Mouse (Mus musculus) v-Abl transformed pro-B cells (cell line): ENCODE measurements around the gene BC035947.

Experiments
- in situ Hi-C, 2 experiments: fragments of 400-800 bp; cut with MboI; formaldehyde crosslinking; loops; one replicate each; pipeline ENCODE4 v1.15.1; 2025; ENCODE audit not compliant: unreplicated experiment in 2 of 2

Gene BC035947

GRCm38 (mm10) chr1:78511621-78512160 lies at the start of gene BC035947:
TSS of gene BC035947 (minus strand) at chr1:78512158.
- in situ Hi-C loops = no loop called here

GRCm38 (mm10) chr1:78554012-78554666 lies 42.2 kb upstream of the BC035947 start:
- in situ Hi-C loops = no loop called here

- in situ Hi-C loops = loop anchor here (25.0 kb wide), 4 partner anchors 1138 to 1963 kb away; no protein-coding TSS in a partner anchor
These were observed 37.0 kb upstream of the BC035947 start for GRCm38 (mm10) chr1:78548961-78549360.

GRCm38 (mm10) chr1:78546258-78546657 lies 34.3 kb upstream of the BC035947 start:
- in situ Hi-C loops = loop anchor here (25.0 kb wide), 4 partner anchors 1141 to 1966 kb away; no protein-coding TSS in a partner anchor

DNA sequence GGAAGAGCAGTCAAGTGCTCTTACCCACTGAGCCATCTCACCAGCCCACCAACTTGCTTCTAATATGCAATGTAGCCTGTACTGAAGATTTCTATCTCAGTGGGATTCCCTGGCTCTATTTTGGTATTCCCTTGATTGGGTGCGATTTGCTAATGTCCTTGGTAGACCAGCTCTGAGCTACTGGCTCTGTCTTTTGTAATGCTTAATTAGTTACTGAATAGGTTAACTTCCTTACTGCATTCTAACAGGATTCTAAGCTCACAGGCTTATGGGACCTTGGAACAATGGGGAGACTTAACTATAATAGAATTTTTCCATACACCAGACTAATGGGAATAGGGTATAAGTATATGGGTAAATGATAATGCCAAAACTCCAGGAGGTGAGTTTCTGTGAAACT lies 31.7 kb upstream of the BC035947 start:
- in situ Hi-C loops = loop anchor here (5.0 to 25.0 kb wide), 5 partner anchors 114 to 1969 kb away; partner anchors contain the start of genes Acsl3 (in 1 of the 2) and Utp14b (in 1 of the 2)

DNA sequence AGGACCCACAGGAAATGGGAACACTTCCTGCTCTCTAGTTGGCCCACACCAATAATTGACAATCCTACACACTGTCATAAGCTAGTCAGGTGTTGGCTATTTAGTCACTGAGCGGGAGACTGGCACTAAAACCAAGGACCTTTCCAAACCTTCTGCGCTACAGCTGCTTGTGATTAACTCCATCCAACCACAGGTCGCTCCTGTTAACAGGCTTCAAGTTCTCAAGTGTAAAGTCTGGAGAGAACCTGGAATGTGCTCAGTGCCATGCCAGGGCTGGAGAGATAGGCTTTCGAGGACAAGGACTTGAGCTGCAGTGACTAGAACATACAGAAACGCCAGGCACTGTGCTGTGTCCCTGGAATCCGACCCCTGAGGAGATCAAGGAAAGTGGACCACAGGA lies 27.2 kb upstream of the BC035947 start:
- in situ Hi-C loops = loop anchor here (10.0 to 25.0 kb wide), 6 partner anchors 146 to 1973 kb away; no protein-coding TSS in a partner anchor

GRCm38 (mm10) chr1:78538396-78538795 lies 26.4 kb upstream of the BC035947 start:
- in situ Hi-C loops = loop anchor here (10.0 to 25.0 kb wide), 6 partner anchors 146 to 1974 kb away; no protein-coding TSS in a partner anchor

DNA sequence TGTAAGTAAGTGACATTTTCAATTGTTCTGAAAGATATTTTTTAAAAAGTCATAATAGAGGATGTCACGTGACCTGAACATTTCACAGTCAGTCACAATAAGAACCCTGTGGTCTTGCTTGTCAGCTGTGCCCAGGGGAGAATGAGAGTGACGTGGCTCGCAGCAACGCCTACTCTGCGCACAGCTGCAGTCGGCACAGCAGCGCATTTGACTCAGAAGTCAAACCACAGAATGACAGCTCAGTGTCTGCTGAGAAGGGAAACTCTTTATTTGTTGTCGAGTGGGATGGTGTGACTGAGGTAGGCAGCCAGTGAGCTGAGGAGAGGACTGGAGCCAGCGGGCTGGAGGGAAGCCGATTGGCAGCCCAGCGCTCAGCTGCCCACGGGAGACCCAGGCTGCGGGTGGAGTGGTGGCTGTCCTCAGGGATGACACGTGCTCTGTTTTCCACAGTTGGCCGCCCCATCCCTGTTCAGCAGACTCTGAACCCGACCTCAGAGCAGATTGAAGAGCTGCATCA lies 25.6 kb upstream of the BC035947 start:
- in situ Hi-C loops = loop anchor here (10.0 to 25.0 kb wide), 6 partner anchors 147 to 1975 kb away; no protein-coding TSS in a partner anchor

DNA sequence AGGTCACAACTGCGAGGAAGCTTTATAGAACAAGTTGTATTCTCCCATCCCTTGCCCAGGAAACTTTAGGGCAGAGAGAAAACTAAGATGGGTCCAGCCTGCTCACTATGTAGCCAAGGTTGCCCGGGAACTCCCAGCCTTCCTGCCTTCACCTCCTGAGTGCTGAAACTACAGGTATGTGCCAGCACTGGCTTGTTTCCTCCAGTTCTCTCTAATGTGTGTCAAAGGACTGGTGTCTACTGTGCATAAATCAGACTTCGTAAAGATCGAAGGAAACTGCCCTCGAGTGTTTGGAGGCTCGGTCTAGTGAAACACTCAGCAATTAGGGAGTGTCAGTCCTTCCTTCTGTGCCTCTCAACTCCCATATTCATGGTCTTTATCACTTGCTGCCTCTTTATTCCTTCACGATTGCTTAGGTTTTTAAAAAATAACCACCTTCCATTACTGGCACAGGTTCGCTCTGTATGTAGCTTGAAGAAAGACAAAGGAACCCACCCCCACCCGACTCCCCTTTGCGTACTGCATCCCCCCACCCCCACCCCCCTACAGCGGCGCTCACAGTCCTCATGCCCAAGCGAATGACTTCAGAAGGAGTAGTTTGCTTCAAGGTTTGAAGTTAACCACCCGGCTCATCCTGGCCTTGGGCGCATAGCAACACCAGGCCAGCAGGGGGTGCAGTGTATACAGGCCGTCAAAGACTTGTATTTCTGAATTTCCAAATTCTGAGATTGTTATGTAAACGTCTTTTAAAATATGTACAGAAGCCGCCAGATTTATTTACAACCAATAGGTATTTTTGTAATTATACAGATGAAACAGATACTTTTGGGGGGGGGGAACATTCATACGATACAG lies 24.6 kb upstream of the BC035947 start:
- in situ Hi-C loops = loop anchor here (10.0 to 25.0 kb wide), 6 partner anchors 148 to 1976 kb away; no protein-coding TSS in a partner anchor

DNA sequence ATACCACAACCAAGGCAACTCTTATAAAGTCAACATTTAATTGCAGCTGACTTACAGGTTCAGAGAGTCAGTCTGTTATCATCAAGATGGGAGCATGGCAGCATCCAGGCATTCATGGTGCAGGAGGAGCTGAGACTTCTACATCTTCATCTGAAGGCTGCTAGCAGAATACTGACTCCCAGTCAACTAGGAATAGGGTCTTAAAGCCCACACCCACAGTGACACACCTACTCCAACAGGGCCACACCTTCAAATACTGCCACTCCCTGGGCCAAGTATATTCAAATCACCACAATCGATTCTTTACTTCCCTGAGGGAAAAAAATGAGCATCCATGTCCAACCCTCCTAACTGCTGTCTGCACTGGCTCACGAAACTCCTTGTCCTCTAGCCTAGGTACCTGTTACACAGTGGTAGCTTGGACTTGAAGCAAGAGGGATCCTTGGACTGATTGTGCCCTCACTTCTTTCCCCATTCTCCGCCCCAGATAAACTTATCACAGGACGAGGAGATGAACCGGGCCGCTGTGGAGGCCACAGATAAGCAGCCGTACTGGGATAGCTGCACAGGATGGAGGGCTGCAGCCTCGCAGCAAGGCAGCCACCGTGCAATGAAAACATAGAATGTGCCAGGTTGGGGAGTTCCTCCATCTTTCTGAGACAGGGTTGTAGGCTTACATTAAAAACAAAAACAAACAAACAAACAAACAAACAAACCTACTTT lies 22.6 kb upstream of the BC035947 start:
- in situ Hi-C loops = loop anchor here (5.0 to 25.0 kb wide), 7 partner anchors 150 to 1978 kb away; no protein-coding TSS in a partner anchor

DNA sequence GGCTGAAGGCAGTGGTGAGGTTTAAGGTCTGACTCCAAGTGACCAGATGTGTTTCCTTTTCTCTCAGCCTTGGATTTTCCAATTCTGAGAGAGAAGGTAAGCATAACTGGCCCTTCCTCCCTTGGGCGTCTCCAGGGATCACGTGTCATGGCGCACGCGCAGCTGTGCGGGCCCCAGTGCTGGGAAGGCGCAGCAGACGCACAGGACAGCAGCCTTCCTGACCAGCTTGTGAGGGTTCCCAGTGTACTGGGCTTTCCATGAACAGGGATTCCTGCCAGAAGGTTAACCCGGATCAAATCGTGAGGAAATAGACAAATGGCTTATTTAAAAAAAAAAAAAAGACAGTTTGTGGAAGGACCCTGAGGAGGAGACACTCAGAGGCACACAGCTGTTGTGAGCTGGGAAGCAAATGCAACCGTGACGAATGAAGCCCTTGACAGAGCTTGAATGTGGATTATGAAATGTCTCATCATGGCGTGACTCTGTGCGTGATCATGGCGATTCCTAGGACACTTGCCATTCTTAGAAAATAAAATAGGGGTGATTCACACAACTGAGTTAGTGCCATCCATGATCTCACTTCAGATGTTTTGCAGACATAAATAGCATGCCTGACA lies 20.3 kb upstream of the BC035947 start:
- in situ Hi-C loops = loop anchor here (5.0 to 25.0 kb wide), 7 partner anchors 153 to 1980 kb away; no protein-coding TSS in a partner anchor

DNA sequence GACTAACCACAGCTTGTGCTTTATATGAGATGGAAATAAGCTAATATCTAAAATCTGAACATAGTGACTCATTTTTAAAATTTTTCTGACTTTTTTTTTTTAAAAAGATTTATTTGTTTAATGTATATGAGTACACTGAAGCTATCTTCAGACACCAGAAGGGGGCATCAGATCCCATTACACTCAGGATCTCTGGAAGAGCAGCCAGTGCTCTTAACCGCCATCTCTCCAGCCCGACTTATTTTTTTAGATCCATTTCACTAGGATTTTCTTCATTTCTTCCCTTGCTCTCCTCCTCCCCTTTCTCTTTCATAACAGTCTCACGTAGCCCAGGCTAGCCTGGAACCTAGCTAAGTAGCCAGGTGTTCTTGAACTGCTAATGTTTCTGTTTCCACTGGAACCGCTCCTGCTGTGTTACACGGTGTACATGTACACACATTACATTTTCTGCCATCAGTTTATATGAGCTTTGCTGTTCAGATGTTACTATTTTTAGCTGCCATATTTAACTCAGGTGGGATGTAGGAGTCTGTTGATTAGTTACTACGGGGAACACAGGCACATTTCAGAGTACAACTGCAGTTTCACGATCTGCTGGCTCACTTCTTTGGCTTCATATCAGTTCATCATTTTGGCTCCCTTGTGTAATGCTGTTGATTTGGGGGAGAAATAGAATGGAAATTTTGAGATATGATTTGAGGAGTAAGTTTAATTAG lies 18.7 kb upstream of the BC035947 start:
- in situ Hi-C loops = loop anchor here (5.0 to 25.0 kb wide), 7 partner anchors 154 to 1982 kb away; no protein-coding TSS in a partner anchor

- in situ Hi-C loops = loop anchor here (10.0 to 25.0 kb wide), 5 partner anchors 1158 to 1983 kb away; no protein-coding TSS in a partner anchor
These were observed 17.1 kb upstream of the BC035947 start for GRCm38 (mm10) chr1:78529011-78529410.

GRCm38 (mm10) chr1:78528356-78528755 lies 16.4 kb upstream of the BC035947 start:
- in situ Hi-C loops = loop anchor here (10.0 to 25.0 kb wide), 5 partner anchors 1159 to 1984 kb away; no protein-coding TSS in a partner anchor

DNA sequence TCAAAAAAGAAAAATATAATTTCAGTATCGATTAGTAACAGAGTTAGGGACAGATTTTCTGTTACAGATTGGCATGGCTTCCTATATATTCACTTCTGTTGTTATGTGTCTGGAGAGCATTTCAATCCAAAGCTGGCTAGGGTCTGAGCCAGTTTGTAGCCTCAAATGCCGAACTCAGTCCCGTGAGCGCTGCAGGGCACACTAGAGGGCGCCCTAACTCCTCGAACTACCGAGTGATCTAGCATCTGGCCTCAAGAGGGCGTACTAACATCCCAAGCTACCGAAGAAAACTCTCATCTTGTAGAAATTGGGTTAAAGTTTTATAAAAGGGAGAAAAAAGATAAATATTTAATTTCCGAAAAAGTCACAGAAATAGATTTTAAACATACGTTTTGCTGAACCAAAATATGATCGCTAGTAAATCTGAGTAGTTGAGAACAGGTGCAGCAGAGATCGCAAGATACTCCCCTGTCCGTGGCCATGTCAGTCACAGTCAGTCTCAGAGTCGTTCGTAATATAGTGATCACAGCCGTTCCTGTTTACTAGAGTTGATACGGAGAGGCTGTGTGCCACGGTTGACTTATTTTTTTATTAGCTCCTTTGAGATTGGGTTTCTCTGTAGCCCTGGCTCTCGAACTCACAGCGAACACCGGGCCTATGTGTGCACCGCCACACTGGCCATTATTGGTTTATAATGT lies 13.4 kb upstream of the BC035947 start:
- in situ Hi-C loops = loop anchor here (10.0 to 25.0 kb wide), 5 partner anchors 1162 to 1987 kb away; no protein-coding TSS in a partner anchor

- in situ Hi-C loops = no loop called here
These were observed 6.9 kb upstream of the BC035947 start for GRCm38 (mm10) chr1:78518907-78519306.

DNA sequence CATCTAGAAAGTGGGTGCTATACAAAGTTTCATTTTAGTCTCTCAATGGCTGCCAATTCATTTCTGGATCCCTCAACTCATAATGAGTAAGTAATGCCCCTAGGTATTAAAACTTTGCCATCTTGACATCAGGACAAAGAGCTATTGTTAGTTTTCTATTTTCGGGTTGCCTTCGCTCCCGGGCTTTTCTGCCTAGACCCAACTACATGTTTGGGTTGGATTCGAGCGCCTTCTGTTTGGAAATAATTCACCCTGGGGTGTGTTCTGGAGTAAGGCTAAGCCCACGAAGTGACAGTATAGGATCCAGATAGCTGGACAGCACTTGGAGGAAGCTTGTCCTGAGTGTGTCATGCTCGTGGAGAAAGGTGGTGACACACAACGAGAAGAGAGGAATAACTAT lies 798 bp upstream of the BC035947 start:
- in situ Hi-C loops = no loop called here

DNA sequence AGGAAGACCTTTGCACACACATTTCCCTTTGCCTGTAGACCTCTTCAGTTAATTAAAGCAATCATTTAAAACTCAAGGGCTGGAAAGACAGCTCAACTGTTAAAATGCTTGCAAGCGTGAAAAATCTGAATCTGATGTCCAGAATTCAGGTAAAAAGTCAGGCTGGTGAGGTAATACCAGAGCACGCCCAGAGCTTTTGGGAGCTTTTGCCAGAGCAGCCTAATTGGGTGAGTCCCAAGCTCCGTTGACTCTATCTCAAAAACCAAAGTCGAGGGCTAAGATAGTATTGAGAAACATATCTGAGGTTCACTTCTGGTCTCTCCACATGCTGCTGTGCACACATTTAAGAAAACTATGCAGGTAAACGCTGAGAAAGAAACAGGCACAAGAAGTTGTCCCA lies 1.1 kb downstream of the BC035947 start, which contains the start of gene Mogat1:
Gene Mogat1 (plus strand): TSS at position 130 of the 400 bp plus-strand sequence.
- in situ Hi-C loops = no loop called here
